Mouse (Mus musculus) cerebellum, adult 2 months (tissue): ENCODE results near the gene Fgfr2.

Experiments
- CTCF ChIP-seq: fragments of 200-500 bp; IDR thresholded peaks from 2 replicates; pipeline ENCODE4 v1.5.1; 2011; ENCODE audit warnings: low read depth, mild to moderate bottlenecking, control low read depth, low read length, moderate library complexity, borderline replicate concordance; ENCODE audit not compliant: insufficient read depth
- POLR2A ChIP-seq: fragments of 200-500 bp; IDR thresholded peaks from 2 replicates; pipeline ENCODE4 v1.6.1; 2011; ENCODE audit warnings: low read length, control low read depth, borderline replicate concordance; ENCODE audit not compliant: insufficient read depth

DNA sequence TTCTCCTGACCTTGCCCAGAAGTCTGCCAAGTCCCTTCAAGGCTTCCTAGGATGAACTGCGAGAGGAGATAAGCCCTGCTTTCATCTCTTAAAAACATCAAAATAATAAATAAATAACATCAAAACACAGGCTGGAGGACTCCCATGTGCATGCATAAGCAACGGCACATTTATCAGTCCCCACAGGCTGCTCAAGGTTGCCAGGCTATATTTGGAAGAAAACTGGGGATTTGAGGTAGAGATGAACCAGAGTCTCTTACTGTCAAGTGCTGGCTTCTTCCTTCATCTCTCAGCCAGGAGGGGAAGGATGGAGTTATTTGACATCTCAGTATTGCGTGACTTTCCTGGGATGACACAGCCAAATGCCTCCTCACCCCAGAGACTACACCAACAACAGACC lies 2964.3 kb downstream of the Fgfr2 start:
- TF ChIP-seq CTCF (no peak), POLR2A (no peak)
